Mouse (Mus musculus): ENCODE measurements at regions not wholly inside any gene's neighbourhood (a gene's known extent, or its start where the extent isn't known, plus 50 kb on each side); places are given as distances from the start of the nearest gene placed in this dataset.

GRCm38 (mm10) chr12:15262165-15262564, 554.6 kb downstream of the Trib2 start:
- TF ChIP-seq CTCF (IDR thresholded peaks at IDR 0.05; ENCODE audit: extremely low read depth, insufficient read length, insufficient replicate concordance, low read depth, low read length) (no peak), POLR2A (IDR thresholded peaks at IDR 0.05; ENCODE audit: low read depth, low read length) (no peak)
